In the genomic region with DNA sequence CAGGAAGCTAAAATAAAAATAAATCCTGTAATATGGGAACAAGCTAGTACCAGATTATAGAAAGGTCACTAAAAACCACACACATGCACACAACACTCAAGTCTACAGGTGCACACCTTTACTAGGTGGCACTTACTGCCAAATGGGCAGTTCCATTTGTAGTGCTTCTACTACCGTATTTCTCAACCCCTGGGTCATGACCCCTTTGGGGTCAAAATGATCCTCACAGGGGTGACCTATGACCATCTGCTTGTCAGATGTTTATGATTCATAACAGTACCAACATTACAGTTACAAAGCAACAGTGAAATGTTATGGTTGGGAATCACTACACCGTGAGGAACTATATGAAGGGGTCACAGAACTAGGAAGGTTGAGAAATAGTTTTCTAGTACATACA, we compare ENCODE assay signal across 20 mouse cellular contexts. TPM values are rescaled to one million over a fixed set of nuclear protein-coding genes. Genes with fewer than 3 reads are reported as not detected.
A peak's percentile ranks its signal among the peaks of the same experiment; 100 is the strongest.
DNase-seq lines count a peak whose midpoint lies in the region; ATAC-seq and TF ChIP-seq lines count a peak whose summit lies in the region.
"Had no signal": no experiment of that assay in that cellular context is flagged by ENCODE, and none has a peak within 500 bp of the region (broad histone marks: within the 10 kb centered on the region; RNA-seq: fewer than 3 reads in every experiment).

No protein-coding gene starts in this region.

- peaks cover 3% of the 10 kb centered on the region; the same call in 1 of the 2 replicates for H3K79me2 ChIP-seq in liver, adult 2 months (ENCODE audit: control insufficient read depth, insufficient read depth, low read length)

- ATAC-seq in kidney, embryonic 14.5 days (ENCODE audit: low FRiP score, low TSS enrichment), result no peak
- ATAC-seq in liver, embryonic 11.5 days (replicated peaks; ENCODE audit: low FRiP score), result no peak
- ATAC-seq in midbrain, embryonic 11.5 days (ENCODE audit: low FRiP score), result no peak
- ATAC-seq in midbrain, embryonic 13.5 days, result no peak
- ATAC-seq: activated CD4-positive, CD25-positive, alpha-beta regulatory T cell, adult 4 months; CD4-positive, CD25-positive, alpha-beta regulatory T cell, adult 4 months; Patski had no signal

- H3K4me3 ChIP-seq in kidney, embryonic 14.5 days (ENCODE audit: low read length), result no peak overlapping the region
- no peak overlapping the region for H3K4me3 ChIP-seq in liver, adult 2 months (ENCODE audit: insufficient read depth, low read depth, low read length)
- no peak overlapping the region for H3K4me3 ChIP-seq in liver, embryonic 11.5 days (ENCODE audit: low read depth, low read length)
- no peak overlapping the region for H3K4me3 ChIP-seq in midbrain, embryonic 11.5 days (ENCODE audit: low read depth, low read length)
- H3K4me3 ChIP-seq in midbrain, embryonic 13.5 days (replicated peaks), result no peak overlapping the region

- DNase-seq in kidney, adult 9 months, result peak; percentile 7
- peak; percentile 77 for DNase-seq in liver, adult 2 months (ENCODE audit: extremely low read depth, low read depth, low spot score)
- no peak for DNase-seq in liver, embryonic 11.5 days (ENCODE audit: low spot score)
- DNase-seq in midbrain, embryonic 11.5 days (ENCODE audit: low spot score, missing footprints), result peak; percentile 78
- DNase-seq: adrenal gland, adult 2 months; adrenal gland, adult 8-10 months; adrenal gland, postnatal 10 days; adrenal gland, postnatal 14 days; adrenal gland, postnatal 25 days; adrenal gland, postnatal 36 days; B cell, adult 2 months; cerebellum, adult 11 months; cerebellum, adult 11-12 months; cerebellum, adult 18-20 months had no signal

- H3K4me2 ChIP-seq in kidney, embryonic 14.5 days (replicated peaks; ENCODE audit: low read depth, low read length), result no peak overlapping the region
- no peak overlapping the region for H3K4me2 ChIP-seq in liver, embryonic 11.5 days
- no peak overlapping the region for H3K4me2 ChIP-seq in midbrain, embryonic 11.5 days
- no peak overlapping the region for H3K4me2 ChIP-seq in midbrain, embryonic 13.5 days (replicated peaks)

- no peak overlapping the region for H3K9ac ChIP-seq in kidney, embryonic 14.5 days (ENCODE audit: low read depth, low read length)
- no peak overlapping the region for H3K9ac ChIP-seq in liver, adult 2 months (ENCODE audit: low read depth, low read length)
- H3K9ac ChIP-seq in liver, embryonic 11.5 days (ENCODE audit: low read depth, low read length), result no peak overlapping the region
- no peak overlapping the region for H3K9ac ChIP-seq in midbrain, embryonic 11.5 days (ENCODE audit: low read length)
- H3K9ac ChIP-seq in midbrain, embryonic 13.5 days (replicated peaks), result no peak overlapping the region

- no peaks in the 10 kb centered on the region for H3K27me3 ChIP-seq in kidney, embryonic 14.5 days (ENCODE audit: control insufficient read depth, insufficient read depth, low read length)
- H3K27me3 ChIP-seq in liver, adult 2 months (ENCODE audit: control insufficient read depth, insufficient read depth, low read length), result no peaks in the 10 kb centered on the region
- H3K27me3 ChIP-seq in liver, embryonic 11.5 days (replicated peaks; ENCODE audit: control insufficient read depth, insufficient read depth, low read length), result no peaks in the 10 kb centered on the region
- no peaks in the 10 kb centered on the region for H3K27me3 ChIP-seq in midbrain, embryonic 11.5 days (ENCODE audit: control insufficient read depth, insufficient read depth, low read length)
- H3K27me3 ChIP-seq in midbrain, embryonic 13.5 days, result no peaks in the 10 kb centered on the region
- H3K27me3 ChIP-seq: Patski had no signal

- no peak for TF ChIP-seq POLR2A in liver, adult 2 months (IDR thresholded peaks at IDR 0.05; ENCODE audit: extremely low read depth, insufficient read depth, low read length)

- no peak overlapping the region for H3K27ac ChIP-seq in kidney, embryonic 14.5 days (ENCODE audit: low read depth, low read length)
- H3K27ac ChIP-seq in liver, adult 2 months (replicated peaks; ENCODE audit: insufficient read depth, low read depth, low read length), result no peak overlapping the region
- H3K27ac ChIP-seq in liver, embryonic 11.5 days (ENCODE audit: low read depth, low read length), result no peak overlapping the region
- H3K27ac ChIP-seq in midbrain, embryonic 11.5 days (ENCODE audit: low read depth, low read length), result no peak overlapping the region
- H3K27ac ChIP-seq in midbrain, embryonic 13.5 days, result no peak overlapping the region

- TF ChIP-seq CTCF in liver, adult 2 months (IDR thresholded peaks at IDR 0.05; ENCODE audit: low read depth, low read length), result no peak

- peaks cover 15% of the 10 kb centered on the region for H3K36me3 ChIP-seq in kidney, embryonic 14.5 days (ENCODE audit: control insufficient read depth, insufficient read depth, low read length)
- peaks cover 13% of the 10 kb centered on the region for H3K36me3 ChIP-seq in liver, adult 2 months (ENCODE audit: control insufficient read depth, insufficient read depth, low read length)
- peaks cover 6% of the 10 kb centered on the region; the same call in 1 of the 2 replicates for H3K36me3 ChIP-seq in liver, embryonic 11.5 days (ENCODE audit: control insufficient read depth, insufficient read depth, low read length)
- H3K36me3 ChIP-seq in midbrain, embryonic 11.5 days (ENCODE audit: control insufficient read depth, insufficient read depth, low read length), result no peaks in the 10 kb centered on the region; the same call in 1 of the 2 replicates
- H3K36me3 ChIP-seq in midbrain, embryonic 13.5 days, result peaks cover 11% of the 10 kb centered on the region

- WGBS in kidney, embryonic 14.5 days, result 81% methylated on average over 2 of the region's 2 CpGs
- 38% methylated on average over 2 of the region's 2 CpGs for WGBS in liver, adult 2 months
- WGBS in liver, embryonic 11.5 days, result 82% methylated on average over 2 of the region's 2 CpGs
- 88% methylated on average over 2 of the region's 2 CpGs for WGBS in midbrain, embryonic 11.5 days
- WGBS in midbrain, embryonic 13.5 days, result 93% methylated on average over 2 of the region's 2 CpGs

- H3K9me3 ChIP-seq in kidney, embryonic 14.5 days (ENCODE audit: control insufficient read depth, low read length), result no peaks in the 10 kb centered on the region
- no peaks in the 10 kb centered on the region for H3K9me3 ChIP-seq in liver, embryonic 11.5 days (ENCODE audit: control insufficient read depth, low read length)
- no peaks in the 10 kb centered on the region for H3K9me3 ChIP-seq in midbrain, embryonic 11.5 days (ENCODE audit: control insufficient read depth, low read length)
- H3K9me3 ChIP-seq in midbrain, embryonic 13.5 days, result no peaks in the 10 kb centered on the region
- H3K9me3 ChIP-seq: G1E had no signal

- H3K4me1 ChIP-seq in kidney, embryonic 14.5 days (ENCODE audit: control insufficient read depth, insufficient read depth, low read length), result peaks cover 6% of the 10 kb centered on the region
- peaks cover 11% of the 10 kb centered on the region for H3K4me1 ChIP-seq in liver, adult 2 months (ENCODE audit: control insufficient read depth, insufficient read depth, low read length)
- H3K4me1 ChIP-seq in liver, embryonic 11.5 days (replicated peaks; ENCODE audit: control insufficient read depth, insufficient read depth, low read length), result peaks cover 8% of the 10 kb centered on the region
- H3K4me1 ChIP-seq in midbrain, embryonic 11.5 days (ENCODE audit: control insufficient read depth, insufficient read depth, low read length), result peaks cover 11% of the 10 kb centered on the region
- H3K4me1 ChIP-seq in midbrain, embryonic 13.5 days (replicated peaks), result peaks cover 19% of the 10 kb centered on the region

RNA-seq across cellular contexts. Expression of a gene that starts 3.0 kb away (rescaled TPM):
- polyA plus RNA-seq in kidney, embryonic 14.5 days (2014; fragmentation: Nextera tagmentation; extraction: Ambion mirVana), result 39.2 and 47.3 TPM in 2 replicates
- 50.1 and 61.1 TPM in 2 replicates for total RNA-seq in liver, adult 2 months (2014; rRNA removed)
- polyA plus RNA-seq in liver, adult 2 months (2012; rRNA removed), result 18.0 and 20.9 TPM in 2 replicates
- 23.1 and 24.8 TPM in 2 replicates for polyA plus RNA-seq in liver, embryonic 11.5 days (2014; fragmentation: Nextera tagmentation; extraction: Ambion mirVana)
- polyA plus RNA-seq in midbrain, embryonic 11.5 days (2014; fragmentation: Nextera tagmentation; extraction: Ambion mirVana), result 41.8 and 42.3 TPM in 2 replicates
- 33.8 and 36.4 TPM in 2 replicates for polyA plus RNA-seq in midbrain, embryonic 13.5 days (2015; fragmentation: Nextera tagmentation; extraction: Ambion mirVana)

RNA-seq across cellular contexts. Expression of a gene that starts 3.1 kb away (rescaled TPM):
- polyA plus RNA-seq in kidney, embryonic 14.5 days (2014; fragmentation: Nextera tagmentation; extraction: Ambion mirVana), result 0.20 and 0.79 TPM in 2 replicates
- 0.13 and 0.18 TPM in 2 replicates for total RNA-seq in liver, adult 2 months (2014; rRNA removed)
- 0.02 TPM in 1 of 2 replicates, not detected in the other for polyA plus RNA-seq in liver, adult 2 months (2012; rRNA removed)
- 0.22 and 0.40 TPM in 2 replicates for polyA plus RNA-seq in liver, embryonic 11.5 days (2014; fragmentation: Nextera tagmentation; extraction: Ambion mirVana)
- 0.27 and 0.73 TPM in 2 replicates for polyA plus RNA-seq in midbrain, embryonic 11.5 days (2014; fragmentation: Nextera tagmentation; extraction: Ambion mirVana)
- polyA plus RNA-seq in midbrain, embryonic 13.5 days (2015; fragmentation: Nextera tagmentation; extraction: Ambion mirVana), result 0.58 and 1.2 TPM in 2 replicates
- polyA plus RNA-seq: G1E had no signal

RNA-seq across cellular contexts. Expression of a gene that starts 36.1 kb away (rescaled TPM):
- polyA plus RNA-seq in kidney, embryonic 14.5 days (2014; fragmentation: Nextera tagmentation; extraction: Ambion mirVana), result 79.4 and 97.9 TPM in 2 replicates
- total RNA-seq in liver, adult 2 months (2014; rRNA removed), result 9.9 and 11.8 TPM in 2 replicates
- polyA plus RNA-seq in liver, adult 2 months (2012; rRNA removed), result 6.1 and 8.4 TPM in 2 replicates
- polyA plus RNA-seq in liver, embryonic 11.5 days (2014; fragmentation: Nextera tagmentation; extraction: Ambion mirVana), result 92.3 and 92.8 TPM in 2 replicates
- 129 and 133 TPM in 2 replicates for polyA plus RNA-seq in midbrain, embryonic 11.5 days (2014; fragmentation: Nextera tagmentation; extraction: Ambion mirVana)
- 90.9 and 92.3 TPM in 2 replicates for polyA plus RNA-seq in midbrain, embryonic 13.5 days (2015; fragmentation: Nextera tagmentation; extraction: Ambion mirVana)
